Mouse (Mus musculus): ENCODE measurements around the gene Pnisr. TPM values are rescaled to one million over a fixed set of nuclear protein-coding genes. Genes with fewer than 3 reads are reported as not detected.

Gene Pnisr
- 222 and 251 TPM in 2 replicates for polyA plus RNA-seq (2016; fragmentation: Nextera tagmentation; extraction: Ambion mirVana)

GRCm38 (mm10) chr4:21847481-21848286 lies at the start of gene Pnisr:
Pnisr (plus strand) TSS chr4:21847583.
- peak; percentile 98 for ATAC-seq (ENCODE audit: low FRiP score, low read depth)
- Histone ChIP-seq H3K27me3 (no peaks in the 10 kb centered on the region), H3K4me3 (peak within 1 kb of the TSS; percentile 67), H3K9me3 (no peaks in the 10 kb centered on the region), H3K36me3 (no peaks in the 10 kb centered on the region), H3K27ac (replicated peaks) (peak within 1 kb of the TSS; percentile 96), H3K4me1 (peaks cover 12% of the 10 kb centered on the region), H3K9ac (replicated peaks) (peak within 1 kb of the TSS; percentile 80), H3K4me2 (replicated peaks) (peak within 1 kb of the TSS; percentile 56)
- WGBS, result under 1% methylated on average over 50 of the region's 50 CpGs

GRCm38 (mm10) chr4:21801013-21801412 lies 46.4 kb upstream of the Pnisr start:
- no peaks in the 10 kb centered on the region for H3K4me1 ChIP-seq
- H3K9me3 ChIP-seq, result no peaks in the 10 kb centered on the region
- H3K4me3 ChIP-seq, result no peak overlapping the region
- no peaks in the 10 kb centered on the region for H3K27me3 ChIP-seq
- no peak overlapping the region for H3K27ac ChIP-seq (replicated peaks)
- no peak for ATAC-seq (ENCODE audit: low FRiP score, low read depth)
- WGBS, result 97% methylated on average over 1 of the region's 1 CpGs
- peaks cover 54% of the 10 kb centered on the region for H3K36me3 ChIP-seq
- no peak overlapping the region for H3K4me2 ChIP-seq (replicated peaks)
- no peak overlapping the region for H3K9ac ChIP-seq (replicated peaks)

GRCm38 (mm10) chr4:21801620-21802019 lies 45.8 kb upstream of the Pnisr start:
- Histone ChIP-seq H3K27me3 (no peaks in the 10 kb centered on the region), H3K36me3 (peaks cover 54% of the 10 kb centered on the region), H3K4me2 (replicated peaks) (no peak overlapping the region), H3K4me1 (no peaks in the 10 kb centered on the region), H3K9me3 (no peaks in the 10 kb centered on the region), H3K9ac (replicated peaks) (no peak overlapping the region), H3K27ac (replicated peaks) (no peak overlapping the region), H3K4me3 (no peak overlapping the region)
- WGBS, result 92% methylated on average over 2 of the region's 2 CpGs
- no peak for ATAC-seq (ENCODE audit: low FRiP score, low read depth)

GRCm38 (mm10) chr4:21807204-21807603 lies 40.2 kb upstream of the Pnisr start:
- WGBS, result 50% methylated on average over 5 of the region's 5 CpGs
- H3K4me1 ChIP-seq, result no peaks in the 10 kb centered on the region
- H3K27ac ChIP-seq (replicated peaks), result no peak overlapping the region
- H3K27me3 ChIP-seq, result no peaks in the 10 kb centered on the region
- H3K4me2 ChIP-seq (replicated peaks), result no peak overlapping the region
- H3K9me3 ChIP-seq, result no peaks in the 10 kb centered on the region
- peaks cover 39% of the 10 kb centered on the region for H3K36me3 ChIP-seq
- 0 out of 2 replicates have a peak, but pooled peaks have one; percentile 44 for ATAC-seq (ENCODE audit: low FRiP score, low read depth)
- no peak overlapping the region for H3K4me3 ChIP-seq
- no peak overlapping the region for H3K9ac ChIP-seq (replicated peaks)

- H3K9me3 ChIP-seq, result no peaks in the 10 kb centered on the region
- H3K4me2 ChIP-seq (replicated peaks), result no peak overlapping the region
- H3K36me3 ChIP-seq, result peaks cover 22% of the 10 kb centered on the region
- H3K4me3 ChIP-seq, result no peak overlapping the region
- H3K27me3 ChIP-seq, result no peaks in the 10 kb centered on the region
- H3K9ac ChIP-seq (replicated peaks), result no peak overlapping the region
- no peaks in the 10 kb centered on the region for H3K4me1 ChIP-seq
- 94% methylated on average over 3 of the region's 3 CpGs for WGBS
- H3K27ac ChIP-seq (replicated peaks), result no peak overlapping the region
- no peak for ATAC-seq (ENCODE audit: low FRiP score, low read depth)
Measured at GRCm38 (mm10) chr4:21810608-21811007, 36.8 kb upstream of the Pnisr start.

- Histone ChIP-seq H3K4me1 (no peaks in the 10 kb centered on the region), H3K27ac (replicated peaks) (no peak overlapping the region), H3K4me3 (no peak overlapping the region), H3K9me3 (no peaks in the 10 kb centered on the region), H3K4me2 (replicated peaks) (no peak overlapping the region), H3K9ac (replicated peaks) (no peak overlapping the region), H3K27me3 (no peaks in the 10 kb centered on the region), H3K36me3 (peaks cover 36% of the 10 kb centered on the region)
- 92% methylated on average over 6 of the region's 6 CpGs for WGBS
- ATAC-seq (ENCODE audit: low FRiP score, low read depth), result no peak
Measured at GRCm38 (mm10) chr4:21812635-21813034, 34.7 kb upstream of the Pnisr start.

GRCm38 (mm10) chr4:21814029-21814428 lies 33.4 kb upstream of the Pnisr start:
- Histone ChIP-seq H3K9ac (replicated peaks) (no peak overlapping the region), H3K27me3 (no peaks in the 10 kb centered on the region), H3K4me2 (replicated peaks) (no peak overlapping the region), H3K4me3 (no peak overlapping the region), H3K9me3 (no peaks in the 10 kb centered on the region), H3K36me3 (peaks cover 36% of the 10 kb centered on the region), H3K27ac (replicated peaks) (no peak overlapping the region), H3K4me1 (no peaks in the 10 kb centered on the region)
- peak; percentile 92 for ATAC-seq (ENCODE audit: low FRiP score, low read depth)
- WGBS, result 42% methylated on average over 2 of the region's 2 CpGs

GRCm38 (mm10) chr4:21826616-21827015 lies 20.8 kb upstream of the Pnisr start:
- no peak for ATAC-seq (ENCODE audit: low FRiP score, low read depth)
- H3K36me3 ChIP-seq, result peaks cover 38% of the 10 kb centered on the region
- no peak overlapping the region for H3K4me3 ChIP-seq
- 86% methylated on average over 2 of the region's 2 CpGs for WGBS
- H3K27ac ChIP-seq (replicated peaks), result no peak overlapping the region
- H3K4me2 ChIP-seq (replicated peaks), result no peak overlapping the region
- H3K4me1 ChIP-seq, result no peaks in the 10 kb centered on the region
- H3K27me3 ChIP-seq, result no peaks in the 10 kb centered on the region
- H3K9ac ChIP-seq (replicated peaks), result no peak overlapping the region
- no peaks in the 10 kb centered on the region for H3K9me3 ChIP-seq

GRCm38 (mm10) chr4:21832844-21833243 lies 14.5 kb upstream of the Pnisr start:
- peaks cover 20% of the 10 kb centered on the region for H3K36me3 ChIP-seq
- H3K27ac ChIP-seq (replicated peaks), result no peak overlapping the region
- H3K9ac ChIP-seq (replicated peaks), result no peak overlapping the region
- no peaks in the 10 kb centered on the region for H3K4me1 ChIP-seq
- no peak for ATAC-seq (ENCODE audit: low FRiP score, low read depth)
- H3K9me3 ChIP-seq, result no peaks in the 10 kb centered on the region
- H3K4me2 ChIP-seq (replicated peaks), result no peak overlapping the region
- H3K27me3 ChIP-seq, result no peaks in the 10 kb centered on the region
- WGBS, result 94% methylated on average over 8 of the region's 8 CpGs
- H3K4me3 ChIP-seq, result no peak overlapping the region

GRCm38 (mm10) chr4:21848287-21848630 lies 876 bp downstream of the Pnisr start:
- Histone ChIP-seq H3K36me3 (no peaks in the 10 kb centered on the region), H3K4me1 (peaks cover 12% of the 10 kb centered on the region), H3K27me3 (no peaks in the 10 kb centered on the region), H3K27ac (replicated peaks) (peak overlapping the region; percentile 96), H3K4me3 (peak overlapping the region; percentile 67), H3K9ac (replicated peaks) (peak overlapping the region; percentile 80), H3K9me3 (no peaks in the 10 kb centered on the region), H3K4me2 (replicated peaks) (peak overlapping the region; percentile 49)
- under 1% methylated on average over 24 of the region's 24 CpGs for WGBS
- peak; percentile 84 for ATAC-seq (ENCODE audit: low FRiP score, low read depth)

- Histone ChIP-seq H3K4me2 (replicated peaks) (no peak overlapping the region), H3K36me3 (peaks cover 59% of the 10 kb centered on the region), H3K9me3 (no peaks in the 10 kb centered on the region), H3K4me3 (no peak overlapping the region), H3K9ac (replicated peaks) (no peak overlapping the region), H3K27ac (replicated peaks) (no peak overlapping the region), H3K4me1 (no peaks in the 10 kb centered on the region), H3K27me3 (no peaks in the 10 kb centered on the region)
- ATAC-seq (ENCODE audit: low FRiP score, low read depth), result no peak
- 63% methylated on average over 1 of the region's 1 CpGs for WGBS
Measured at GRCm38 (mm10) chr4:21857481-21857880, 10.1 kb downstream of the Pnisr start.

- Histone ChIP-seq H3K9ac (replicated peaks) (no peak overlapping the region), H3K4me3 (no peak overlapping the region), H3K27ac (replicated peaks) (no peak overlapping the region), H3K4me1 (no peaks in the 10 kb centered on the region), H3K4me2 (replicated peaks) (no peak overlapping the region), H3K36me3 (peaks cover 62% of the 10 kb centered on the region), H3K27me3 (no peaks in the 10 kb centered on the region), H3K9me3 (no peaks in the 10 kb centered on the region)
- 96% methylated on average over 1 of the region's 1 CpGs for WGBS
- ATAC-seq (ENCODE audit: low FRiP score, low read depth), result no peak
Measured at GRCm38 (mm10) chr4:21865226-21865625, 17.8 kb downstream of the Pnisr start.

Measured in midbrain, embryonic 12.5 days (tissue).